Mouse (Mus musculus): ENCODE data around the gene Otoa.

DNA sequence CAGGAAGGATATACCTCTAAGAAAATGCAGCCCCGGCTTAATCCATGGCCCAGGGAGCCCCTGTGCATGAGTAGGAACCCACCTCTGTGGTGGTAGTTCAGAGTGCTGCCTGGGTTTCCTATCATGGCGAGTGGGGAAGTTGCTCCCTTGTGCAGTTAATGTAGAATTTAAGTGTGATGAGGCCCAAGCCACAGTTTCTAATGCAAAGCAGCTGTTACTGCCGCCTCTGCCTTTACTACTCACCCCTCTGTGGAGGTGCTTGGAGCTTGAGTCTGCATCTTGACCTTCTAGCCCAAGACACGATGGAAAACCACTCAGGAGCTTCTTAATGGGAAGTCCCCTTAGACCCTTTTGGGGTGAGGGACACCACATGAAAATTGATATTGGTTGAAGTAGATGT is 10.2 kb upstream of the Otoa start:
- no peak for TF ChIP-seq POLR2A (IDR thresholded peaks at IDR 0.05; ENCODE audit: extremely low read depth, insufficient read depth, low read length)
- TF ChIP-seq CTCF (IDR thresholded peaks at IDR 0.05; ENCODE audit: low read depth, low read length) = no peak

Data from liver, adult 2 months (tissue).